Mouse (Mus musculus) hindbrain, embryonic 10.5 days (tissue): ENCODE data around the gene Setdb1. TPM values are rescaled to one million over a fixed set of nuclear protein-coding genes. Genes with fewer than 3 reads are reported as not detected.
A peak's percentile ranks its signal among the peaks of the same experiment; 100 is the strongest.
"Not testable (repeated sequence)": the region's sequence is repeated elsewhere in the genome, so short reads cannot be mapped to it uniquely, and the experiment has no call there.

ENCODE experiments used
- DNase-seq: peaks from one replicate; pipeline ENCODE4 v3.0.0-alpha.2; 2017; ENCODE audit warnings: low spot score
- H3K27ac ChIP-seq: fragments of 300-500 bp; sonication (generic); 2 replicates; pipeline ENCODE4 v1.5.1; 2016; ENCODE audit warnings: mild to moderate bottlenecking, moderate library complexity
- H3K27me3 ChIP-seq: fragments of 300-500 bp; sonication (generic); 2 replicates; pipeline ENCODE4 v1.6.1; 2016; ENCODE audit warnings: mild to moderate bottlenecking; ENCODE audit not compliant: poor library complexity, insufficient read depth, severe bottlenecking
- H3K36me3 ChIP-seq: fragments of 300-500 bp; sonication (generic); 2 replicates; pipeline ENCODE4 v1.6.1; 2016; ENCODE audit warnings: mild to moderate bottlenecking, moderate library complexity
- H3K4me1 ChIP-seq: fragments of 300-500 bp; sonication (generic); replicated peaks from 2 replicates; pipeline ENCODE4 v1.6.1; 2016; ENCODE audit warnings: mild to moderate bottlenecking
- H3K4me3 ChIP-seq: fragments of 300-500 bp; sonication (generic); 2 replicates; pipeline ENCODE4 v1.5.1; 2016; ENCODE audit warnings: mild to moderate bottlenecking, moderate library complexity
- H3K9me3 ChIP-seq: fragments of 300-500 bp; sonication (generic); 2 replicates; pipeline ENCODE4 v1.6.1; 2016; ENCODE audit warnings: mild to moderate bottlenecking, moderate library complexity
- WGBS: fragments of 180-500 bp; shearing (Covaris S2); methylation state at CpG from one replicate; pipeline ENCODE4 v1.1.7; 2016; 5-methylcytosine and 5-hydroxymethylcytosine counted together
- polyA plus RNA-seq: library from polyadenylated mRNA; unstranded; fragments of >200 nt; fragmentation: Nextera tagmentation; extraction: Ambion mirVana; gene quantifications from 2 replicates; pipeline ENCODE4 v1.2.1, GENCODE M21; 2016

Setdb1 gene
- polyA plus RNA-seq, 1 experiment from 2014 or later = 51.7 TPM

- WGBS = 93% methylated on average over 9 of the region's 9 CpGs
- not testable (repeated sequence) for DNase-seq, H3K4me3 ChIP-seq, H3K27me3 ChIP-seq, H3K9me3 ChIP-seq, H3K27ac ChIP-seq, H3K4me1 ChIP-seq
- peaks cover 97% of the 10 kb centered on the region for H3K36me3 ChIP-seq
Measured at GRCm38 (mm10) chr3:95343356-95344000, 13.5 kb downstream of the Setdb1 start.

GRCm38 (mm10) chr3:95338251-95338650 is 18.8 kb downstream of the Setdb1 start:
- Histone ChIP-seq H3K4me3 (no peak overlapping the region), H3K4me1 (no peaks in the 10 kb centered on the region), H3K27me3 (no peaks in the 10 kb centered on the region), H3K27ac (no peak overlapping the region), H3K9me3 (no peaks in the 10 kb centered on the region), H3K36me3 (peaks cover 100% of the 10 kb centered on the region)
- WGBS = 95% methylated on average over 4 of the region's 4 CpGs
- no peak for DNase-seq

GRCm38 (mm10) chr3:95337345-95337744 is 19.7 kb downstream of the Setdb1 start:
- no peak overlapping the region for H3K4me3 ChIP-seq
- H3K9me3 ChIP-seq = no peaks in the 10 kb centered on the region
- no peaks in the 10 kb centered on the region for H3K27me3 ChIP-seq
- H3K4me1 ChIP-seq = no peaks in the 10 kb centered on the region
- DNase-seq = no peak
- H3K27ac ChIP-seq = no peak overlapping the region
- H3K36me3 ChIP-seq = peaks cover 100% of the 10 kb centered on the region
- 96% methylated on average over 4 of the region's 4 CpGs for WGBS

GRCm38 (mm10) chr3:95331528-95331927 is 25.5 kb downstream of the Setdb1 start:
- Histone ChIP-seq H3K9me3 (no peaks in the 10 kb centered on the region), H3K27ac (no peak overlapping the region), H3K27me3 (no peaks in the 10 kb centered on the region), H3K36me3 (peaks cover 99% of the 10 kb centered on the region), H3K4me1 (no peaks in the 10 kb centered on the region), H3K4me3 (no peak overlapping the region)
- DNase-seq = no peak
- WGBS = 85% methylated on average over 1 of the region's 1 CpGs

DNA sequence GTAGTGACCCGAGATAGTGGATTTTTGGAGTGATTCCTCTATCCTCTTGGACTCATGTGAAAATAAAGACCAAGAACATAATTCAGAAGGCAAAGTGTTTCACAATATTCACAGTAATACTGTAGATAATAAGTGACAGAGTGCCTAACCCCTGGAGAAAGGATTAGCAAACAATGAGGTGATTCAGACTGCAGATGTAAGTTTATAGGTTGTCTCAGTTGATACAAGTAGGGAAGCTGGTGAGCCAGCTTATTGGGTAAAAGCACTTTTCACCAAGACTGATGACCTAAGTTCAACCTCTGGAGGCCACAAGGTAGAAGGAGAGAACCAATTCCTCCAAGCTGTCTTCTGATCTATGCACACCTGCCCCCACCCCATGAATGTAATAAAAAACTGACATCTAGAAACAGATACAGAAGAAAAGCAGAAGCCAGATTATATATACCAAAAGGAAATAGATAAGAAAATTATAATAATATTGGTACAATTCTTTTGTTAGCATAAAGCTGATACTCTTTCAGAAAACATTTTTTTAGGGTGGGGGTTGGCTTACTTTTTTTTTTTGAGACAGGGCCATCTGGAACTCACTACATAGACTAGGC is 28.1 kb downstream of the Setdb1 start:
- Histone ChIP-seq H3K4me1 (no peaks in the 10 kb centered on the region), H3K4me3 (no peak overlapping the region), H3K27ac (no peak overlapping the region), H3K36me3 (peaks cover 99% of the 10 kb centered on the region), H3K27me3 (no peaks in the 10 kb centered on the region), H3K9me3 (no peaks in the 10 kb centered on the region)
- DNase-seq = no peak
- 92% methylated on average over 1 of the region's 1 CpGs for WGBS

DNA sequence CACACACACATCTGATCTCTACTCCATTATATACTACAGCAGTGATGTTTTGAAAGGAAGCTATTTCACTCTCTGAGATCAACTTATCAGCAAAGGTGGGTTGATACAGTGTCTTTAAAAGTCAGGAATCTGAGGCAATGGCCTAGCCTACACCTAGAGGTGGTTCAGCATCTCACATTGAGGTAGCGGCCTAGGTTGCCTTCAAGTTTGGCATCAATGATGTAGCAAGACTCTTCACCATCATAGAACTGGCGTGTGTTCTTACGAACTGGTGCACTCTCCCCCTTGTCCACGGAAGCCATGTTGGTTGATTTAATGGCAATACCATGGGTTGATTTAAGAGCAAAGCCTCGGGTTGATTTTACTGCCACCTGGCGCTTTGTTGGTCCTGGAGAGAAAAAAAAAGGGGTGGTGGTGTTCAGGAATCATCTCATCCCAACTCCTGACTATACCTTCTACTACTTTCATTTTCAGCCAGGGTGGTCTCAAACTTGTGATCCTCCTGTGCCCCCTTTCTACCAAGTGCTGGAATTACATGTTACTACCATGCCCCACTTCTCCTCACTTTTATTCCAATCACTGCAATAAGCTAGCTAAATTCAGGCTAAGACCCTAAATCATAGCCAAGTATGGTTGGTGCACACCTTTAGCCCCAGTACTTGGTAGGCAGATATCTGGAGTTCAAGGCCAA is 32.4 kb downstream of the Setdb1 start:
- WGBS = 92% methylated on average over 6 of the region's 6 CpGs
- Histone ChIP-seq H3K9me3 (no peaks in the 10 kb centered on the region), H3K27ac (no peak overlapping the region), H3K4me3 (no peak overlapping the region), H3K4me1 (peaks cover 12% of the 10 kb centered on the region), H3K27me3 (no peaks in the 10 kb centered on the region), H3K36me3 (peaks cover 100% of the 10 kb centered on the region)
- DNase-seq = no peak

DNA sequence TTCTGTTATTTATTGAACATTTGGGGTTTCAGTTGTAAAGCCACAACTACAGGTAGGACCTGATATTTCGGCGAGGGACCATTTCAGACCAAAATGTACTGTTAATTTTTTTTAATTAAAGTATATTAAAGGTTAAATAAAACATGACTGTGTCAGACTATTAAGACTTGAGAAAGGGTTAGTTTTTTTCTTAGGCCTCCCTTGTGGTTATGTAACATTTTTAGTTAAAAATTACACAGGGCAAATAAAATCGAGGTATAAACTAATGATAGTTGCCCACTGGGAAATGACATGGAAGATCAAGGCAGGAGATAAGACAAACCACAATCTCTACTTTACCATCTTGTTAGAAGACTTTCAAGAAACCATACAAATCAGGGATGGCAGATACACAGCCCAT is 33.6 kb downstream of the Setdb1 start:
- no peak overlapping the region for H3K27ac ChIP-seq
- no peaks in the 10 kb centered on the region for H3K9me3 ChIP-seq
- peaks cover 20% of the 10 kb centered on the region for H3K4me1 ChIP-seq
- no peak for DNase-seq
- H3K36me3 ChIP-seq = peaks cover 89% of the 10 kb centered on the region
- H3K4me3 ChIP-seq = no peak overlapping the region
- no peaks in the 10 kb centered on the region for H3K27me3 ChIP-seq
- WGBS = 95% methylated on average over 3 of the region's 3 CpGs

GRCm38 (mm10) chr3:95319701-95320625 is 37.0 kb downstream of the Setdb1 start:
- peaks cover 48% of the 10 kb centered on the region for H3K4me1 ChIP-seq
- 67% methylated on average over 12 of the region's 12 CpGs for WGBS
- H3K4me3 ChIP-seq = no peak overlapping the region
- no peaks in the 10 kb centered on the region for H3K9me3 ChIP-seq
- no peak for DNase-seq
- H3K27me3 ChIP-seq = no peaks in the 10 kb centered on the region
- peak overlapping the region; percentile 51 for H3K27ac ChIP-seq
- peaks cover 59% of the 10 kb centered on the region for H3K36me3 ChIP-seq

DNA sequence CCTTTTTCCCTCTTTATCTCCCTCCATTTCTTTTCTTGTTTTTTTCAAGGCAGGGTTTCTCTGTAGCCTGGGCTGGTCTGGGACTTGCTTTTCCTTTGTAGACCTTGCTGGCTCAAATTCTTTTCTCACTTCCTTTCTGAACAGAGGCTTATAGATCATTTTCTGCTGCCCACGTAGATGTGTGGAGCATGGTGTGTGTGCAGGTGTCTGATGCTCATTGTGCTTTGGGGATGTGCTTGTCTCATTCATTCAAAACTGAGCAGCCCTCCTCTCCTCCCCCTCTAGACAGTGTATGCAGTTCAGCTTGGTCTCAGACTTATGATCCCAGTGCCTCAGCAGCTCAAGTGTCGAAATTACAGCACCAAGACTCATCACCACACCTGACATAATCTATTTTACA is 37.9 kb downstream of the Setdb1 start:
- Histone ChIP-seq H3K36me3 (peaks cover 51% of the 10 kb centered on the region), H3K9me3 (no peaks in the 10 kb centered on the region), H3K4me3 (no peak overlapping the region), H3K4me1 (peaks cover 56% of the 10 kb centered on the region), H3K27me3 (no peaks in the 10 kb centered on the region), H3K27ac (0 out of 2 replicates have a peak overlapping the region, but pooled peaks have one; percentile 45)
- WGBS = 77% methylated on average over 2 of the region's 2 CpGs
- no peak for DNase-seq

DNA sequence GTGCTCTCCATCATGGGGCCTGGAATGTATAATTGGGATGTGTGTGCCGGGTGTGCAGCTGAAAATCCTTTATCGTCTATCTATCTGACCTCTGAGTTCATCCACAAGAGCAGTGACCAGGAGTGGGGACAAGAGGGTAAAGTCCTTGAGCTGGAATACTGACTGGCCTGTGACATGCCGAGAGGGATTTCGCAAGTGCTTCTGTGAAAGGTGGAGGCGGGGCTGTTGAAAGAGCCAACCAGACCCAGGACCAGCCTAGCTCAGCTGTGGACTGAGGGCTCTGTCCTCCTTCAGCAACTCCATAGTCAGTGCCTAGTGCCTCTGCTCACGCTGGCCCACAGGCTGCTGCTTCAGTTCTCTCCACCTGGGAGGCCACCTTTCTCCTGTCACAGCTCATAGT is 38.5 kb downstream of the Setdb1 start:
- Histone ChIP-seq H3K9me3 (no peaks in the 10 kb centered on the region), H3K36me3 (peaks cover 45% of the 10 kb centered on the region), H3K4me3 (no peak overlapping the region), H3K27me3 (no peaks in the 10 kb centered on the region), H3K4me1 (peaks cover 58% of the 10 kb centered on the region), H3K27ac (0 out of 2 replicates have a peak overlapping the region, but pooled peaks have one; percentile 45)
- 34% methylated on average over 6 of the region's 6 CpGs for WGBS
- no peak for DNase-seq

DNA sequence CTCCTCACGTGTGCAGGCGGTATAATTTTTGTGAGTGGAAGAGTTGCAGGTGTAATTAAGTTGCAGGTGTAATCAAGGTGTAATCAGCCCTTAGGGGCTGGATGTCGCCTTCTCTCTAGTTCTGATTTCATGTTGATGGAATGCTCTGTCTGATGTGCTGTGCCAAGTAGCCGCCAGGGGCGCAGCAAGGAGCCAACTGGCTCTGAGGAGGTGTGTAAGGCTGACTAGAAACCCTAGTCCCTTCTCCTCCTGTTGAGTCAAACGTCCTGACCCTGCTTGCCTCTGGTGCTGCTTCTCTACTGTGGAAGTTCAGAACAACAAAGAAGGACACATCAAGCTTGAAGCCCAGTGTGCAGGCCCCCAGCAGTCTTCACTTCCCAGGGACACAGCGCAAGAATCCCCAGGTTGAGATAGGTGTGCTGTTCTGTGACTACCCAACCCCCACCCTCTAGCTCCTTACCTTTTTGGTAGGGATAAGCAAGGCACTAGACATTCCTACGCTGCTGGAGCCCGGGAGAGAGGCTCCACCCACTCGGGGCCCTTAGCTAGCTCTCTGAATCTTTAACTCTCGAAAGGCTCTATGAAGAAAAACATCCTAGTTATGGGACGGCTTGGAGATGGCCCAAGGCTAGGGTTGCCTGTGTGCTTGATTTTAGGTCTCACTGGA is 39.5 kb downstream of the Setdb1 start:
- Histone ChIP-seq H3K27ac (peak overlapping the region; percentile 4; the same call in 1 of the 2 replicates), H3K4me3 (peak overlapping the region; percentile 28; the same call in 1 of the 2 replicates), H3K4me1 (peaks cover 62% of the 10 kb centered on the region), H3K27me3 (no peaks in the 10 kb centered on the region), H3K9me3 (no peaks in the 10 kb centered on the region), H3K36me3 (peaks cover 35% of the 10 kb centered on the region)
- WGBS = 23% methylated on average over 12 of the region's 12 CpGs
- peak; percentile 67 for DNase-seq
